Mouse (Mus musculus) forebrain, embryonic 13.5 days (tissue): ENCODE data around the gene Tmem39b. TPM values are rescaled to one million over a fixed set of nuclear protein-coding genes. Genes with fewer than 3 reads are reported as not detected.
"Not testable (repeated sequence)": the region's sequence is repeated elsewhere in the genome, so short reads cannot be mapped to it uniquely, and the experiment has no call there.

Source experiments
- ATAC-seq: fragments of 200-750 bp; cut with Nextera tagmentation; 2 replicates; pipeline ENCODE4 v1.8.0; 2017
- H3K27ac ChIP-seq: fragments of 300-500 bp; sonication (generic); 2 replicates; pipeline ENCODE4 v1.5.1; 2015; ENCODE audit warnings: inconsistent platforms, mild to moderate bottlenecking, moderate library complexity
- H3K27me3 ChIP-seq: fragments of 300-500 bp; sonication (generic); 2 replicates; pipeline ENCODE4 v1.6.1; 2015; ENCODE audit warnings: mild to moderate bottlenecking, inconsistent platforms
- H3K36me3 ChIP-seq: fragments of 300-500 bp; sonication (generic); 2 replicates; pipeline ENCODE4 v1.6.1; 2015; ENCODE audit warnings: mild to moderate bottlenecking, inconsistent platforms; ENCODE audit not compliant: poor library complexity, severe bottlenecking
- H3K4me1 ChIP-seq: fragments of 300-500 bp; sonication (generic); 2 replicates; pipeline ENCODE4 v1.6.1; 2015; ENCODE audit warnings: inconsistent platforms
- H3K4me2 ChIP-seq: fragments of 300-500 bp; sonication (generic); 2 replicates; pipeline ENCODE4 v1.6.1; 2015; ENCODE audit warnings: inconsistent platforms, mild to moderate bottlenecking, moderate library complexity
- H3K4me3 ChIP-seq: fragments of 300-500 bp; sonication (generic); 2 replicates; pipeline ENCODE4 v1.5.1; 2015; ENCODE audit warnings: mild to moderate bottlenecking, inconsistent platforms
- H3K9ac ChIP-seq: fragments of 300-500 bp; sonication (generic); 2 replicates; pipeline ENCODE4 v1.6.1; 2015; ENCODE audit warnings: mild to moderate bottlenecking, inconsistent platforms
- H3K9me3 ChIP-seq: fragments of 300-500 bp; sonication (generic); replicated peaks from 2 replicates; pipeline ENCODE4 v1.6.1; 2016; ENCODE audit warnings: inconsistent platforms
- WGBS: fragments of 180-500 bp; shearing (Covaris S2); methylation state at CpG from one replicate; pipeline ENCODE4 v1.1.7; 2015; 5-methylcytosine and 5-hydroxymethylcytosine counted together
- polyA plus RNA-seq: library from polyadenylated mRNA; unstranded; fragments of >200 nt; fragmentation: Nextera tagmentation; extraction: Ambion mirVana; gene quantifications from 2 replicates; pipeline ENCODE4 v1.2.1, GENCODE M21; 2015

Tmem39b gene
- 15.5 and 21.1 TPM in 2 replicates for polyA plus RNA-seq

DNA sequence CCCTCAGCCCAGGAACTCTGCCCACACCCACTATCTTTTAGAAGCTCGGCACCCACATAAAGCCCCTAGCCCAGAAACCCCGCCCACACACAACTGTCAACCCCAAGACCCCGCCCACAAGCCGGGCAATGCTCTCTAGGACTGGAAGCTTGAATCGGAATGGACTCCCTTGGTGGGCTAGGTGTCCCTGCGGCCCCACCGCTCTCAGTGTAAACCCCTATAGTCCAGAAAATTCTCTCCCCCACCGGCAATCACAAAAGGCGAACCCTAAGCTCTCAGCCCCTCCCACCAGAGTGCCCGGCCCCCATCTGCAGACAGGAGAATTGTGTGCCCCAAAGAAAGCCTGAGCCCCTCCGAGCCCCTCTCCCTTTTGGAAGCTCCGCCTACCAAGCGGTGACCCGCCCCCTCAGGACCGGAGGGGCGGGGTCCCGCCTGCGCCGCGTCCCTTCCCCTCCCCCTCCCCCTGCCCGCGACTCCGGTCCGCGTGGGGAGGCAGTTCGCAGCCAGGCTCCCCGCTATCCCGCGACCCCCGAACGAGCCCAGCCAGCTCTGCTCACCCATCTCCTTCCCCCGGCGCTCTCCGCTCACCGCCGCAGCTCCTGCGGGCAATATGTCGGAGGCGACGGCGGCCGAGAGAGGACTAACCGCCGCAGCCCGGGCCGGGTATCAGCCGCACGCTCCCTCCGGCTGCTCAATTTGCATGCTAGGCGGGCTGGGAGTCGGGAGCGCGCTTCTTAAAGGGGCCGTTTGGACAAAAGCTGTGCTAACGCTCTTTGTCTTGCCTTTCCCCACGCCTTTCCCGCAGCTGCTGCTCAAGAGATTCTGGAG lies at the start of gene Tmem39b:
Tmem39b (minus strand) TSS at position 681 of the 828 bp plus-strand sequence.
- Histone ChIP-seq H3K4me1 (peaks cover 25% of the 10 kb centered on the region), H3K4me2 (peak within 1 kb of the TSS; percentile 69), H3K4me3 (peak within 1 kb of the TSS; percentile 62), H3K9ac (peak within 1 kb of the TSS; percentile 81), H3K9me3 (no peaks in the 10 kb centered on the region), H3K27me3 (no peaks in the 10 kb centered on the region), H3K36me3 (peaks cover 30% of the 10 kb centered on the region), H3K27ac (peak within 1 kb of the TSS; percentile 98)
- WGBS: 1% methylated on average over 45 of the region's 57 CpGs
- peak; percentile 90 for ATAC-seq

DNA sequence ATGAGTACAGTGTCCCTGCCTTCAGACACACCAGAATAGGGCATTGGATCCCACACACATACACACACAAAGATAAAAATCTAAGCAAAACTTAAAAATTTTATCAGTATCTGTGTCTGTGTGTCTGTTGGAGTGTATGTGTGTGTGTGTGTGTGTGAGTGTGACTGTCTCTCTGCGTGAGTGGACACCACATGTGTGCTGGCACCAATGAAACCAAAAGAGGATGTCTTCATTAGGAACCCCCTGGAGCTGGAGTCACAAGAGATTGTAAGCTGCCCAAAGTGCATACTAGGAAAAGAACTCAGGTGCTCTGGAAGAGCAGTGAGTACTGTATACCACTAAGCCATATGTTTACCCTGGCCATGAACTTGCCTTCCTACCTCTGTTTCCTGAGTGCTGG lies 49.5 kb upstream of the Tmem39b start:
- Histone ChIP-seq H3K9me3 (no peaks in the 10 kb centered on the region), H3K27ac (no peak overlapping the region), H3K9ac (no peak overlapping the region), H3K4me2 (no peak overlapping the region), H3K36me3 (no peaks in the 10 kb centered on the region), H3K4me1 (peaks cover 9% of the 10 kb centered on the region), H3K4me3 (no peak overlapping the region), H3K27me3 (no peaks in the 10 kb centered on the region)
- ATAC-seq: no peak
- 92% methylated on average over 1 of the region's 1 CpGs for WGBS

DNA sequence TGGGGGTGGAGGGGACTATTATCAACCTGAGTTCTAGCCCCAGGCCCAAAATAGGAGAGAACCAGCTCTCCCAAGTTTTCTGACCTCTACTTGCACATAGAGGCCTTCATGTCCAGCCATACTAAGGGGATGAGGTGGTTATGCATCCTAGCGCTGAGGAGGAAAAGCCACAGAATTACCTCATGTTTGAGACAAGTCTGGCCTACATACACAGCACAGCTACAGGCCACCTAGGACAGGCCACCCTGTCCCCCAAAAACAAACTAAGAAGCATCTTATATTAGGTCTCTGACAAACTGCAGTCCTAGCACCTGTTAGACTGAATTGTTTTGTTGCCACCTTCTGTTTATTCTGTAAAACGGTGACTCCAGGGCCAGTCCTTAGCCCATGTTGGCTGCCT lies 46.9 kb upstream of the Tmem39b start:
- 42% methylated on average over 2 of the region's 2 CpGs for WGBS
- H3K27ac ChIP-seq: peak overlapping the region; percentile 99
- no peak for ATAC-seq

DNA sequence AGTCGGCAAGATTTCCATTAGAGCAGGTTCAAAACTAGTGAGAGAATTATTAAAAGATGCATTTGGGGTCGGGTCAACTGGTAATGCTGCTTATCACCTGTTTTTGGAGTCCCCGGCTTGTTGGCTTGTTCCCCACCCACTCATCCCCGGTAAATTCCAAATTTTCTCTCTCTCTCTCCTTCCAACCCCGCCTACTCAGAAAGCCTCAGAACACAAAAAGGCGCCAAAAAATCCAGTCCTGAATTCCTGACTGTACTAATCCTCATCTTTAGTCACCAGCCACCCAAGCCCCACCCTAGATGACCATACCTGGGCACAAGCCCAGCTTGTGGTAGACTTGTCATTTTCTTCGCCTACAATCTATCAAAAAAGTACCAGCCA lies 46.4 kb upstream of the Tmem39b start:
- peak overlapping the region; percentile 99 for H3K27ac ChIP-seq
- no peak for ATAC-seq
- no peaks in the 10 kb centered on the region for H3K9me3 ChIP-seq
- H3K4me3 ChIP-seq: peak overlapping the region; percentile 100
- peaks cover 30% of the 10 kb centered on the region for H3K4me1 ChIP-seq
- no peaks in the 10 kb centered on the region for H3K36me3 ChIP-seq
- WGBS: 8% methylated on average over 7 of the region's 7 CpGs
- H3K27me3 ChIP-seq: no peaks in the 10 kb centered on the region
- H3K9ac ChIP-seq: peak overlapping the region; percentile 86
- peak overlapping the region; percentile 68 for H3K4me2 ChIP-seq

More for the DNA sequence above, 46.9 kb upstream of the Tmem39b start:
- H3K36me3 ChIP-seq: no peaks in the 10 kb centered on the region
- peak overlapping the region; percentile 86 for H3K9ac ChIP-seq
- peak overlapping the region; percentile 68 for H3K4me2 ChIP-seq
- H3K4me1 ChIP-seq: peaks cover 27% of the 10 kb centered on the region
- H3K9me3 ChIP-seq: no peaks in the 10 kb centered on the region
- peak overlapping the region; percentile 100 for H3K4me3 ChIP-seq
- H3K27me3 ChIP-seq: no peaks in the 10 kb centered on the region

DNA sequence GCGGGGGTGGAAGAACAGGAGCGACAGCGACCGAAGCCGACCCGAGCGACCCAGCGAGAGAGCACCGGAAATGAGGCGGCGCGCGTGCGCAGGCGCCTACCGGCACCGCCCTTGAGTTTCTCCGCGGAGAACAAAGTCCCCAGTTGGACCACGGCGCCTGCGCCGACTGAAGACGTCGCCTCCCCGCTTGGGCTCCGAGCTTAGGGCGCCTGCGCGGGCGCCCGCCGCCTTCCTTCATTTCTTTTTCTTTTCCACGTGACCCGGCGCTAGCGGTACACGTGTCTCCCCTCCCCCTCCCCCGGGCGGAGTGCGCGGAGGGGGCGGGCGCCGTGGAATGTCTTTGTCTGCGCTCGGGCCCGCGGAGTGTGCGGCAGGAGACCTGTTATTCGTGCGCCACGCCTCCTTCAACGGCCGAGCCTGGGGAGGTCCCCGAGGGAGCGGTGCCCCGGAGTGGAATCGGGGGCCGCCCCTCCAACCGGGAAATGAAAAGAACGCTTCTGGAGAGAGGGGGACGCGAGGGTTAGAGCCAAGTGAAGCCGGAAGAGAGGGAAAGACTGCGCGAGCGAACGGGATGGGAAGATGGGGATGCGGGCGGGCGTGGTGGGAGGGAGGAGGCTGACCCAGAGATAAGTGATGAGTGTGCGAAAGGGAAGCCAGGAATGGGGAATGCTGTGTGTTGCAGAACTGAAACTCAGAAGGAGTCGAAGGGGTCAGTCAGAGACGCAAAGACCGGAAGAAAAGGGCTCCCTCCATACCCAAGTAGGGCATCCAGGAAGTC lies 45.8 kb upstream of the Tmem39b start, which contains the start of gene Khdrbs1:
Khdrbs1 (minus strand) TSS at position 72 of the 778 bp plus-strand sequence.
- Histone ChIP-seq H3K4me1 (peaks cover 34% of the 10 kb centered on the region), H3K9ac (peak within 1 kb of the TSS; percentile 100), H3K27me3 (no peaks in the 10 kb centered on the region), H3K9me3 (no peaks in the 10 kb centered on the region), H3K36me3 (no peaks in the 10 kb centered on the region), H3K4me2 (peak within 1 kb of the TSS; percentile 83), H3K4me3 (peak within 1 kb of the TSS; percentile 100), H3K27ac (peak within 1 kb of the TSS; percentile 99)
- ATAC-seq: peak; percentile 94
- WGBS: under 1% methylated on average over 75 of the region's 76 CpGs

DNA sequence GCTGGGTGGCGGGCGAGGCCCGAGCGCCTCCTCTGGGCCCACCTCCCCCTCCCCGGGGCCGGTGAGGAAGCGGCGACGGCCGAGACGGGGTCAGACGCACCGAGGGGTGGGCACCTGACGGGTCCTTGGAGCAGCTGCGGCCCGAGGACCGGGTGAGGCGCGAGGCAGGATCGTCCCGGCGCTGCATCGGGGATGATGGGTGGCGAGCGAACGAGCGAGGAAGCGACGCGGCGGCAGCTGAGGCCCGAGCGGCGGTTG lies 45.3 kb upstream of the Tmem39b start:
- H3K27me3 ChIP-seq: no peaks in the 10 kb centered on the region
- H3K4me1 ChIP-seq: peaks cover 39% of the 10 kb centered on the region
- peak overlapping the region; percentile 100 for H3K4me3 ChIP-seq
- H3K4me2 ChIP-seq: peak overlapping the region; percentile 83
- no peaks in the 10 kb centered on the region for H3K36me3 ChIP-seq
- ATAC-seq: no peak; the same call in 1 of the 2 replicates
- peak overlapping the region; percentile 97 for H3K27ac ChIP-seq
- 0% methylated on average over 20 of the region's 34 CpGs for WGBS
- no peaks in the 10 kb centered on the region for H3K9me3 ChIP-seq
- peak overlapping the region; percentile 100 for H3K9ac ChIP-seq

DNA sequence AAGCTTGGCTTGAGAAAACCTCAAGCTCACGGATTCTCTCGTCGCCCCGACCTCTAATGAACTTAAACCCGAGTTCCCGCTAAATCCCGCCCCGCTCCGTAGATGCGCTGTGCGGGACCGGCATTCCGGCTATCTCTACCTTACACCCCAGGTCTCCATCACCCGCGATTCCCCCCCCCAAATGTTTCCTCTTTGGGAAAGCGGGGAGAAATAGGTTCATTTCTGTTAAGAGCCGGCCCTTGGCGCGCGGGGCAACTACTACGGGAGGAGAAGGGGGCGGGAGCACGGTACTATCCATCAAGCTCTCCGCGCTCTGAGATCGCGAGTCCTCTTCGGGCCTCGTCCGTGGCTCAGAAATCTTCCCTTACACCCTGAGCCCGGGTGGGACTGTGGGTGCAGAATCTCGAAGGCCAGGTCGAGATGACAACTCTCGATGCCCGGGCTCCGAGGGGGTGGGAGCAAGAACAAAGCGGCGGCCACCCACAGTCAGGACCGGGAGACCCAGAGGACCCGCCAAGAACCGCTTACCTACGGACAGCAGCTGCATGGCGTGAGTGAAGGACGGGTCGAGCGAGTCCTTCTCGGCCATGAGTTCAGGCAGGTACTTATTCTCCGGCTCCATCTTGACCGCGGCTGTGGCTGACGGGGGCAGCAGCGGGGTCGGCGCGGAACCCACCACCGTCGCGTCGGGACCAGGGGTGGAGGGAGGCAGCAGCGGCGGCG lies 44.8 kb upstream of the Tmem39b start:
- peak overlapping the region; percentile 97 for H3K27ac ChIP-seq
- H3K4me3 ChIP-seq: peak overlapping the region; percentile 100
- WGBS: under 1% methylated on average over 61 of the region's 62 CpGs
- H3K36me3 ChIP-seq: no peaks in the 10 kb centered on the region
- peak; percentile 2 for ATAC-seq
- no peaks in the 10 kb centered on the region for H3K27me3 ChIP-seq
- peak overlapping the region; percentile 100 for H3K9ac ChIP-seq
- peaks cover 42% of the 10 kb centered on the region for H3K4me1 ChIP-seq
- peak overlapping the region; percentile 83 for H3K4me2 ChIP-seq
- H3K9me3 ChIP-seq: no peaks in the 10 kb centered on the region

DNA sequence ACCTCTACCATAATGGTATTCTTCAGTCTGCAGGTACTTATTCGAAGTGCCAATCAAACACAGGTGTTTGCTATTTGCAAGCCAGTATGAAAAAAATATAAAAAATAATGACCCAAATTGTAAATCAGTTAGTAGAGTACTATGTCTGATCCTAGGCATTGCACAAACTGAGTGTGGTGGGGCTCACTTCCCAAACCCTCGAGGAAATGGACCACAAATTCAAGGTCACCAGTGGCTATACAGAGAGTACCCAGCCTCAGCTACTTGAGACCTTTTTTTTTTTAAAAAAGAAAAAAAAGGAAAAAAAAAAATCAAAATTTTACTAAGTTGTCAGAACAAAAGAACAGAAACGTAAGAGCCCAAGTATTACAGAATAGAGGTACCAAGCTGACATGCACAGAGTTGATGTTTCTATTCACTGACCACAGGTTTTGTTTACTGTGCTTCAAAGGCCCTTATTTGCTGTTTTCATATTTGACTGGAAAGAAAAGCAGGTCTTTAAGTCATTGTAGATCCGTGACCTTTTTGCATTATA lies 42.5 kb upstream of the Tmem39b start:
- H3K4me1 ChIP-seq: peaks cover 50% of the 10 kb centered on the region
- peak overlapping the region; percentile 1; the same call in 1 of the 2 replicates for H3K9ac ChIP-seq
- no peaks in the 10 kb centered on the region for H3K9me3 ChIP-seq
- H3K27ac ChIP-seq: no peak overlapping the region
- H3K4me3 ChIP-seq: peak overlapping the region; percentile 100
- H3K36me3 ChIP-seq: peaks cover 6% of the 10 kb centered on the region; the same call in 1 of the 2 replicates
- no peak for ATAC-seq
- H3K4me2 ChIP-seq: peak overlapping the region; percentile 83
- 71% methylated on average over 4 of the region's 4 CpGs for WGBS
- H3K27me3 ChIP-seq: no peaks in the 10 kb centered on the region

DNA sequence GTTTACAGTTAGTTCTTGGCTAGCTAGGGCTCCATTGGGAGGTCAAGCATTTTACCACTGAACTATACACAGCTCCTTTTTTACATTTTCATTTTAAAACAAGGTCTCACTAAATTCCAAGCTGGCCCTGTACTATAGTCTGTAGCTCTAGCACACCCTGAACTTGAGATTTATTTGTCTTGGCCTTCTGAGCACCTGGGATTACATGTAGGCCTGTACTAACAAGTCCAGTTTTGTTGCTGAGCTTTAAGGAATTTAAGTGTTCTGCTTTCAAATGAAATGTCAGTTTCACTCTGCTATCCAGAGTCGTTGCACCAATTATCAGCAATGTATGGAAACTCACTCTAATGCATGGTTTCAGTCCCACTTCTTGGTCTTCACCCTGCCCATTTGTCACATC lies 39.5 kb upstream of the Tmem39b start:
- Histone ChIP-seq H3K9me3 (no peaks in the 10 kb centered on the region), H3K36me3 (peaks cover 6% of the 10 kb centered on the region; the same call in 1 of the 2 replicates), H3K4me1 (peaks cover 48% of the 10 kb centered on the region), H3K27ac (no peak overlapping the region), H3K27me3 (no peaks in the 10 kb centered on the region), H3K4me3 (no peak overlapping the region), H3K4me2 (no peak overlapping the region), H3K9ac (no peak overlapping the region)
- no peak for ATAC-seq
- WGBS: 93% methylated on average over 1 of the region's 1 CpGs

DNA sequence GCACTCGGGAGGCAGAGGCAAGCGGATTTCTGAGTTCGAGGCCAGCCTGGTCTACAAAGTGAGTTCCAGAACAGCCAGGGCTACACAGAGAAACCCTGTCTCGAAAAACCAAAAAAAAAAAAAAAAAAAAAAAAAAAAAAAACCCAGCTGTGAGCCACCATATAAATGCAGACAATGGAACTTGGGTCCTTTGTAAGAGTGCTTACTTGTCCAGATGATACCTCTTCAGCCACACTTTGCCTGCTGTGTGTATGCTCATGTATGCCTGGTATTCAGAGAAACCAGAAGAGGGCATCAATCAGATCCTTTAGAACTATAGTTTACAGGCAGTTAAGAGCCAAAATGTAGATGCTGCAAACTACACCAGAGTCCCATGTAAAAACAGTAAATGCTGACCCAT lies 38.8 kb upstream of the Tmem39b start:
- WGBS: 93% methylated on average over 4 of the region's 4 CpGs
- not testable (repeated sequence) for H3K36me3 ChIP-seq, H3K9me3 ChIP-seq, ATAC-seq, H3K27me3 ChIP-seq, H3K9ac ChIP-seq, H3K27ac ChIP-seq, H3K4me2 ChIP-seq, H3K4me3 ChIP-seq
- H3K4me1 ChIP-seq: peaks cover 47% of the 10 kb centered on the region

DNA sequence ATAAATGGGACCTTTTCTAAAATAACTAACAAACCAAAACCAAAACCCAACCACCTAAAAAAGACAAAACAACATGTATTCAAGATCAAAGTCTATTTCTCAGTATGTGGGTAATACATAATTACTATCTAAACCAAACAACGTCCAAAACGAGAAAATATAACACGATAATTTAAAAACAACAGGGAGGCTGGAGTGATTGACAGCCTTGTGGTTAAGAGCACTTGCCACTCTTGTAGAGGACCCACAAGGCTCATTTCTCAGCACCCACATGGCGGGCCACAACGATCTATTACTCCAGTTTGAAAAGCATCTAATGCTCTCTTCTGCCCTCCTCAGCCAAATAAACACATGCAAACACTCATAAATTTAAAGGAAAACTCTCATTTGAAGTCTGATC lies 34.8 kb upstream of the Tmem39b start:
- H3K27me3 ChIP-seq: no peaks in the 10 kb centered on the region
- H3K4me1 ChIP-seq: peaks cover 16% of the 10 kb centered on the region
- WGBS: 72% methylated on average over 5 of the region's 5 CpGs
- H3K9me3 ChIP-seq: no peaks in the 10 kb centered on the region
- H3K36me3 ChIP-seq: peaks cover 38% of the 10 kb centered on the region
- no peak overlapping the region for H3K9ac ChIP-seq
- H3K4me3 ChIP-seq: no peak overlapping the region
- no peak overlapping the region for H3K4me2 ChIP-seq
- ATAC-seq: no peak
- no peak overlapping the region for H3K27ac ChIP-seq
